Mouse (Mus musculus) gastrocnemius, postnatal 4 days (tissue): Measurements from ENCODE around the gene Cog5. TPM values are rescaled to one million over a fixed set of nuclear protein-coding genes. Genes with fewer than 3 reads are reported as not detected.

Experiments
- DNase-seq, 2 experiments: peaks; one replicate each; pipeline ENCODE4 v3.0.0; 2021 to 2022; ENCODE audit warnings: low spot score in 2 of 2, mixed read lengths in 2 of 2
- total RNA-seq, 2 experiments: library from RNA; stranded (reverse); gene quantifications; 2 replicates each; pipeline ENCODE4 v1.2.3; 2021

Gene Cog5
- total RNA-seq, 2 experiments from 2014 or later = 35.7 to 37.2 TPM

DNA sequence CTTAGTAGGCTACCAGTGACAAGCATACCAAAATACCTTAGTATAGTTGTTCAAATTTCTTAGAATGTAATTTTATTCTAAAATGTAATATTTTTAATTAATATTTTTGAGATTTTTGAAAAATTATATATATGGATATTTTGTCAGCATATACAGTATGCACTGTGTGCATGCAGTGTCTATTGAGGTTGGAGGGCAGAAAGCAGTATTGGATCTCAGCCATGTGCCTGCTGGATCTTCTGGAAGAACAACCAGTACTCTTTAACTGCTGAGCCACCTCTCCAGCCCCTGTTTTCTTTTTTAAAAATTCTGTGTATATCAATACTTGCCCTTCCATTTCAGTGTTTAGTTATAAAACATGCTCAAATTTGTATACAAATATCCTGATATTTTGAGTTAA is 164.4 kb downstream of the Cog5 start:
- DNase-seq = no peak

DNA sequence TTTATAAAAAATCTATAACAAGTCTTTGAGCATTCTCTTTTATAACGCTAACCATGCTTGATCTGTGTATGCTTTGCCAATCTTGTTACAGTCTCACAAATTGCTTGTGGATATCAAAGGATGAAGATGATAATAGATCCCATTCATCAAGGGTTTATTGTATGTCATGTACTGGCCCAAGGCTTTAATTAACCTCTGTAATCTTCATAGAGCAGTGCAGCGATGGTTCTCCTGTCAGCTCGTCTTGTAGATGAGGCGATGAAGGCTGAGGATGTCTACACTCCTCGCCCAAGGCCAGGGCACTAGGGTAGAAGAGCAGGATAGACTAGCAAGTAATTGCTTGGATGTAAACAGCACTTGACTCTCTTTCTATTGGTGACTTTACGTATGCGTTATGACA is 164.9 kb downstream of the Cog5 start:
- no peak for DNase-seq

DNA sequence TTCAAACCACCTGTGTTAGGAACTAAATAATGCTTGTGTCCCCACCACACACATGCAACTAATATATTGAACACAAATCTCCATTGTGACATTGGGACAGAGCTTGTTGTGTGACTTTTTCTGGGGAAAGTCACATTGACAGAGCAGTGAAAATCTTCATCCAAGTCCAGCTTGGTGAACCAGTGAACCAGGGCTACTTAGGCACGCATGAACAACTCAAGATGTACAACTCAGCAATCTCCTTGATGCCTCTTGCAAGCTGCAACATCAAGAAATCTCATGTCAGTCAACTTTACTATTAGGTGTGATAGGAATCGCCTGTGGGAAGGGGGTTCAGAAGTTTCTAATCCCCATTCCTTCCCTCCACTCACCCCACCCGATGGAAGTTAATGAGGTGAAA is 169.0 kb downstream of the Cog5 start:
- DNase-seq = no peak

DNA sequence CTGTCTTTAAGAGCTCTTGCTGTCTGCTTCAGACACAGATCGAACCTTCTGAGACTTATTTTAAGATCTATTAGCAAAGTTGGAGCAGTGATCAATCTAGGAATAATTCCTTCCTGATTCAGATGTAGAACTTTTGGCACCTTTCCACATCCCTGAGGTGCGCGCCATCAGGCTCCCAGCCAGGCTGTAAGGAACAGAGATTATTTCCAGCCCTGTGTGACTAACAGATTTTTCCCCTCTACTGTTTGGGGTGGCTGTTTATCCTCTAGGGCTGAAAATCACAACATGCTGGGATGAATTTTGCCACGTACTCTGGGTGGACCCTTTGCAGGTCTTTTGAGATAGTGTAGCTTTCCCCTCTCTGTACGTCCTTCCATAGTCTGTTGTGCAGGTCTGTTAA is 170.2 kb downstream of the Cog5 start:
- no peak for DNase-seq

DNA sequence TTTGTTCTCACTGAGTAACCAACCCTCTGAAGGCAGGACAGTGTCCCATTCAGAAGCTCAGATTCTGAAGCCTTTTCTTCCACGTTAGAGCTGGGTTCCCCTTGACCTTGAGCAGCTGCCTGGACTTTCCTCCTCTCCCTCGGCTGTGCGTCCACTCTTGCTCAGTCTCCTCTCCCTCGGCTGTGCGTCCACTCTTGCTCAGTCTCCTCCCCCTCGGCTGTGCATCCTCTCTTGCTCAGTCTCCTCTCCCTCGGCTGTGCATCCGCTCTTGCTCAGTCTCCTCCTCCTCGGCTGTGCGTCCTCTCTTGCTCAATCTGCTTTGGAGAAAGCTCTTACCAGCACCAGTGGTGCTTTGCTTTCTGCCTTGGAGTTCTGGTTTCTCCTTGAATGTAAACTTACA is 171.2 kb downstream of the Cog5 start:
- DNase-seq = no peak

DNA sequence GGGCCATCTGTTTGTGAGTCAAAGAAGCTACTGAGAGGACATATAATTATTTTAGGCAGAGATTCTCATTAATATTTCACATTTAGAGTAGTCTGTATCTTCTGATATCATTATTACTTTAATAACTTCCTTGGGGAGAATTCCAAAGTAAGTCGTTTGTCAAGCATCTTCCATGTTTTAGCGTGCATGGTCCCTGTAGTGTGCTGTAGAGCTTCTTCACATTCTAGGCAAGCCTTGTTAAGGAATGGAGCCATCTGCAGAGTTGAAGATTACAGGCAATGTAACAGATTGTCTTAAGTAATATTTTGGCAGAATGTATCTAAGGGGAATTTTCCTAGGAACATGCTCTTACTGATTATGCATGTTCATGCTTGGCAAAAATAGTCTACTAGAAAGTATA is 171.8 kb downstream of the Cog5 start:
- no peak for DNase-seq

DNA sequence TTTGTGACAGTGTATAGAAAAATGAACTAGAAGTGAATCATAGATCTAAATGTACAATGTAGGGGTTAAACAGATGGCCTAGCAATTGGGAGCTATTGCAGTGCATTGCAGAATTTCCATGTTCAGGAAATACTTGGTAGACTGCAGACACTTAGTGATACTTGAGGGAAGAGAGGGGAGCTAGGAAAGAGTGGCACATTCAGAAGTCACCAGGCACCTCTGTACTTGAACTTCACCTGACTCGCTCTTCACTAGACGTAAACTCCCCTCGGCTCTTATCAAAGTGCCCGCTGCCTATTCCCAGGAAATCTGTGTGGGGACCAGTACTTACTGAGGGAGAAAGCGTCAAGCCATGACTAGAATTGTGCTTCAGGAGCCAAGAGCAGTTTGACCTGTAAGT is 180.8 kb downstream of the Cog5 start:
- DNase-seq = no peak

DNA sequence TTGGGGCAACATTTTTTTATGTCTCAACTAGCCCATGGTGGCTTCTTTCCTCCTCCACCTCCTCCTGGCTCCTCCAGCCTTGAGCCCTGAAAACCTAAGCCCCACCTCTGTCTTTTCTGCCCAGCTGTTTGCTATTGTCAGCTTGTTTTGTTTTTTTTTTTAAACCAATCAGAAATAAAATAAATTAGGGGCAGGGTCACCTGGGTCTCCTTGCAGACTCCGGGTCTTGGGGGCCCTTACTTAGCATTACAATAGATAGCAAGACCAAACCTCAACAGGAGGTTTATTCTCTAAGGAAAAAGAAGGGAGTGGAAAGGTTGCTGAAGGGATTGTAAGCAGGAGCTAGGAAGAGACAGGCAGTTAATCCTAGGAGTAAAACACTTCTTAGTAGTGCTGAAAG is 181.5 kb downstream of the Cog5 start:
- no peak for DNase-seq

DNA sequence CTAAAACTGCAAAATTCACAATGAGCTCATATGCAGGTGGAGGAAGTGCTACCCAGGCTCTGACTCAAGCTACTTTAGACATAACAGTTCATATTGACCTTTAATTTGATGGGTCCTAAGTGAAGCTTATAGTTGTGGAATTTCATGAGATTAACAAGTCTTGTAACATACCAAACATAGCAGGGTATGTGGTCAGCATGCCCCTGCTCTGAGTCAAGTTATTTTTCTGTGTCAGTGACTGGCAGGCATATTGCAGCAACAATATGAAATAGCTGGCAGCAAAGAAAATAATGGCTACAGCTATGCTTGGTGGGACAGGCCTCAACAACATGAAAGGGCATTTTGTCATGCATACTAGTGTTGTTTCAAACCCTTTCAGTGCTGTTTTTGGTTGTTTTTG is 183.9 kb downstream of the Cog5 start:
- DNase-seq = no peak

DNA sequence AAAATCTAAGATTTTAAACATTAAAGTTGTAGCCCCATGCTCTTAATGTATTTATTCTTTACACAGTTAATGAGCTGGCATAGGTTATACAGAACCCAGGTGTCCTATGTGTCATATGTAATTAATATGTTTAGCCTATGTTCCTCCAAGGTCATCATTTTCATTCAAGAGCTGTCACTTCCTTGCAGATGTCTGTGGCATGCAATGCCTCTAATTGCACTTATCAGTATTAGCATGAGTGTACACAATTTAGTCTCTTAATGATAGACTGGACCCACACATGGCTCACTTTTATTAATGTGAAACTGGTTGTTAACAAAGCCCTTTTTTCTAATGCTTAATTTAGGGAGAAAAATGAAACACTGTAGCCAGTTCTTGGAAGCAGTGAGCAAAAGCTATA is 184.6 kb downstream of the Cog5 start:
- no peak for DNase-seq

DNA sequence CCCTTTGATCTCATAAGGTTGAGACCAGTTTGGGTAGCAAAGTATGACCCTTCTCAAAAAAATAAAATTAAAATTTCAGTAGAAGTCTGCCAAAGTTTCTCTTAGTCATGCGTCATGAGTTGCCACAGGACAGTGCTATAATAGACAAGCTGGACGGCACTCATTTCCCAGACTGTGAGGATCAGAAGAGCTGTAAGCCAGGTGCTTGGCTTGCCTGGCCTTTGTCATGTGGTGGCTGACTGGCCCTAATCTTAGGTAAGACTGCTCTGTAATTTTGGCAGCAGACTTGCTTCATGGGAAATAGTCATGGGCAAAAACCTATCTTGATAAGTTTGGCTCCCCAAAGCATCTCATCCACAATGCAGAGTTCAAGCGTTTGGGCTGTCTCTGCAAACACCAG is 191.4 kb downstream of the Cog5 start:
- DNase-seq = no peak

DNA sequence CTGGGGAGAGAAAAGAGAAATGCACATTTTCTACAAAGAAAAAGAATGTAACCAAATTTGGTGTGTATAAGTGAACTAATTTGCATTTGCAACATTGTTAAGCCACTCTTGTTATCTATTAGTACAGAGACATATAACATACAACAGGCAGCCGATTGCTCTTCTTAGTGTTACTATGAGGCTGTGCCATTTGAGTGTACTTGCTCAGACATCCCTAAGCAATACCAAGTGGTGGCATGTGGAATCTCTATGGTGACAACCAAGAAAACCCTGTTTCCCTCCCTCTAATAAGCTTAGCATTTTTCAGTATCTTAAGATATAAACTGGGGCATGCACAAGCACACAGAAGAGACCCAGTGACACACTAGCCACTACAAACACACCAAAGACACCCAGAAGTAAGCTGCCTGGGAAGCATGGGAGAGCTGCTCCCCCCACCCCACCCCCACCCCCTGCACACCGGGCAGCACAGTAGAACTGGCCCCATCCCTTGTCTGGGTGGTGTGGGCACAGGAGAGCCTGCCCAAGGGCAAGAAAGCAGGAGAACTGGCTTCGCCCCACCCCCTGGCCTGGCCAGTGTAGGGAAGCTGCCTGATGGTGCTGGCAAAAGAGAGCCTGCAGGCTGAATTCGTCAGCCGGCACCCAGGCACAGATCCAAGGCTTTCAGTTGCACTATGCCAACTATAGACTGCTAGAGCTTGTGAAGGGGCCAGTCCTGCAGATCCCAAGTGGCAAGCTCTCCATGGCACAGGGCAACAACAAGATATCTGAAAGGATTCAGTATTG is 194.2 kb downstream of the Cog5 start:
- peak in 1 of 2 experiments; percentile 50 for DNase-seq

DNA sequence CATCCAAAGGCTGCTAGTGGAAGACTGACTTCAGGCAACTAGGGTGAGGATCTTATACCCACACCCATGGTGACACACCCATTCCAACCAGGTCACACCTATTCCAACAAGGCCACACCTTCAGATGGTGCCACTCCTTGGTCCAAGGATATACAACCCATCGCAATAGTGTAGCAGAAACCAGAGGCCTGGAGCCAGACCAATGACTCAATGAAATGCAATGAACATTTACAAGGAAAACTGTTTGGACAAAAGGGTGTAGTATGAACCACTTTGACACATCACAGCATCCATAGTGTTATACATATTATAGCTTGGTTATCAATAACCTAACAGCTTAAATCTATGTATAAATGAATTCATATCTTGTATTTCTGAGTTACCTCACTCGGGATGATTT is 194.9 kb downstream of the Cog5 start:
- DNase-seq = no peak

DNA sequence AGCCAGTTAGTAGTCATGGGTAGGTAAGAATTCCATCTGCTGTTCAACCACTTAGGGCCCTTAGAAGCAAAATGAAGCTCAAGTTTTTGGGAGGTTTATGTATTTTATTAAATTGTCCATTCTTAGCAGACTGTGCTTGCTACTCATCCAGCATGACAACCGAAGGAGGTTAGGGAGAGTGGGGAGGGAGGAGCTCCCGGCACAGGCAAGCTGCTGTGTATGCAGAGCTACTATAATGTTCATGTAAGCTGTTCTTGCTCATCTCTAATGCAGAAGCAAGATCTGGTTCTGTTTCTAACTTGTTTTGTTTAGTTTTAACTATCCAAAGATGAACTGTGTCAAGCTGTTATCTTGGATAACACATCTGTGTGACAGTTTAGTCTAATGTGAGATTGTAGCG is 199.4 kb downstream of the Cog5 start:
- DNase-seq = no peak

DNA sequence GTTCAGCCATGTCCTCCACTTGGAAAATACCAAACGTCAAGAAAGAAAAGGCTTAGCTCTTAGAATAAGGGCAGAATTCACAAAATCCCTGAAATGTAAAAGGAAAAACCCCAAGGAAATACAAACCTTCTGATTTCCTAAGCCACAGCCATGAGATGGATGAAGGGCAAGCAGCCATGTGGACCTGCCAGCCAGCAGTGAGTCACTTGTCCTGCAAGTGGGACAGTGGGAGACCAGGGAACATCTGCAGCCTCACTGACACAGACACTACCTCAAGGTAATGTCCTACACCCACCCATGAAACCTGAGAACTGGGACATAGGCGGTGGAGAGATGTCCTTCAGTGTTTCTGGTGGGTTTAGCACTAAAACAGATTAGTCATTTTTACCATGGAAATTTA is 200.1 kb downstream of the Cog5 start:
- DNase-seq = no peak

DNA sequence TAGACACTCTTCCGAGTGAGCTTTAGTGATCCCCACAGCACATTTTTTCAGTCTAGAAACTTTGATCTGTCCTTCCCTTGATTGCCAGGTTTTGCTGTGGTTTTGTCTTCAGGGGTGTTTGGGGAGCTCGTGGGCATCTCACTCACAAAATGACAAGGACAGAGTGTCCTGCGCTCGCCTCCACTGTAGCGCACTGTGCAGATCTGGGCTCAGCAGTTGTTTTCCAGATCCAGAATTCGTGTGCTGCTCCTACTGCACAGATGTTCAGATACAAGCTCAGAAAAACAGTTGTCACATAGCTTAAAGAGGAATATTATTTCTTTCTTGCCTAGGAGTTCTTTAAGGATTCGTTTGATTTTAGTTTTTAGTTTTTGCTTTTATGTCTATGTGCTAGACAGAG is 203.1 kb downstream of the Cog5 start:
- DNase-seq = no peak

DNA sequence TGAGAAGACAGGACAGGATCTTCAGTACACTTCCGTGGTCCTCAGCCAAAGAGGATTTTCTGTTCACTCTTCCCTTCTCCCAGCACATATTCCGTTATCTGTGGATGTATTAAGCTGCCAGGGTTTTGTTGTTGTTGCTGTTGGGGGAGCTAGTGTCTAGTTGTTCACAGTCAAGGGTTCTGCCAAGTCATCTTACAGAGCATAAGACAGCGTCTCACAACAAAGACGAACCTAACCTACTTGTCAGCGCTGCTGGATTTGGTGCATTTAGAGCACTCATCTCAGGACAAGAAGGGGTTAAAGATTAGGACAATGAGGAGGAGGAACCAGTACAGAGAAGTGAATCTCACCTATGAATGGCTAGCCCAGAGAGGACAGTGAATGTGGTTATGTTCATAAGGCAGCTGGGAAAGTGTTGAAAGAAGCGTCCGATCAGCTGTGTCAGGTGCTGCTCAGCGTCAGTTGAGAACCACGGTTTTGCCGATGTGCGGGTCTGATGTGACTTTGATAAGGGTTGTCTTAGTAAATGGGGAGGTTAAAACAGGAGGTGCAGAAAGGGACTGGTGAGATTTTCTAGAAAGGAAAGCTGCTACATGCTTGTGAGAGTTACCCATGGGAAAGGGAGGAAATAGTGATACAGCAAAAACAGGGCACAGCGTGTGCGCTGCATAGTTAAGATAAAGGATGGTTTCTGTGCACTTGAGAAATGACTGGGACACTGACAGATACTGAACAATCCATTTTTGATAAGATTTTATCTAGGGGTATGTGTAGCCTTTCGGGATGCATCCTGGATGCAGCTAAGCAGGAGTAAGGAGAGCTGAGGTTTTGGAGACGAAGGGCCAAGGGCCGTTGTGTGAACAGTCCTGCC is 208.2 kb downstream of the Cog5 start:
- DNase-seq = no peak

DNA sequence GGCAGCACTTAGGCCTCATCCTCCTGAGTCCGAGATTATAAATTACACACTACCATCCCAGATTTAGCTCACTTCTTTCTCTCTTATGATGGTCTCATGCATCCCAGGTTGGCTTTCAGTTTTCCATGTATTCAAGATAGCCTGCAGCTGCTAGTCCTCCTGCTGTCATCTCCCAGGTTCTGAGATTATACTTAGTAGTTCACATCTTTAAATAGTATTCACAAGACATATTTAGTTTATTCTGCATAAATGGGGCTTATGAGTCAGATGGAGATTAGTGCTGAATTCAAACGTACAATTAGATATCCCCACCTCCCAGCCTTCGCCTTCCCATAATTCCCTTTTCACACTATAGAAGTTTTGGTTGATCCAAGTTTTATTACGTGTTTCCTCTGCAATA is 222.1 kb downstream of the Cog5 start:
- no peak for DNase-seq

DNA sequence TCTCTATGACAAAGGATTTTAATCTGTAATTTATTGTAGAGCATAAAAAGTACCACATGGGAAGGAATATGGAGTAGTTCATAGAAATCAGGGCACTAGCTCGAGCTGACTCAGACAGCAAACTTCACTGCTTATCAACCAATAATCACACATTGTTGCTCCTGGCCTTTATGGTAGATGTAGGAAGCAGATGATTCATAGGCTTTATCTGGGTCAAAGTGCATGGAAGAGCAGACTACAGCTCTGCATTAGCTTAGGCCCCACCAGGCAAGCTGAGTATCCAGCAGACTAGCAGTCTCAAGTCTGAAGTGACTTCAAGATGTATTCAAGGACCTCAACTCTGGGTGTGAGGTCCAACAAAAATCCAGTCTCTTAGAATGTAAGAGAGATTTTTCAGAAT is 228.1 kb downstream of the Cog5 start:
- DNase-seq = no peak

DNA sequence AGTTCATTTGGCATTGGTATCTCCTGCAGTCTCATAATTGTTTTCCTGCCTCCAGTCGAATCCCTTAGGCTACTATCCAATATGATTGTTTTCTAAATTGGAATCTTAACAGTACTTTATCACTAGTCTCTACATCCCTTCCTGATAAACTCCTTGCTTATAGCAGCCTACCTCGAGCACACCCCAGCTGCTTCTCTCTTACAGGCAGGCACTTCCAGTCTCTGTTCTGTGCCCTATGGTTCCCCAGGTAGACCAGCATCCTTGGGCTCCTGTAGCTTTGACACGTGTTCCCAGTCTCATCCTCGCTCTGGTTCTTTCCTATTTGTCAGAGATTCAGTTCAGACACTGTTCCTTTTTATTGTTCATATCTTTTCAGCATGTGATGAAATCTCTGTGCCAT is 229.7 kb downstream of the Cog5 start:
- DNase-seq = no peak

DNA sequence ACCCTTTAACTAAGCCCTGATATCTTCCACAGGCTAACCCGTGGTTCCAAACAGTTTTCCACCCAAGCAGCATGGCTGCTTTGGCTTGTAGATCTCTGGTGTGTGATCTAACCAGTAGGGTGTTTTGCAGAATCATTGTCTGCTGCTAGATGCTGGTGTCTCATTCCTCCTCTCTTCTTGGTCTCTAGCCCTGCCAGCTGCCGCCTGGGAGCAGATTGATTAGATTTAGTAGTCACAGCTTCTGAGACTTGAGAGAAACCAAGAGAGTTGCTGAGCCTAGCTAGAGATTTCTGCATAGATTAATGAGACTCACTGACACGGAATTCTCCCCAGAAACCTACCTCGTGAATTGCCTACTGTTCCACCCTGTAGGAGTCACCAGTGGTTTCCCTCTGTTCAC is 230.4 kb downstream of the Cog5 start:
- no peak for DNase-seq

DNA sequence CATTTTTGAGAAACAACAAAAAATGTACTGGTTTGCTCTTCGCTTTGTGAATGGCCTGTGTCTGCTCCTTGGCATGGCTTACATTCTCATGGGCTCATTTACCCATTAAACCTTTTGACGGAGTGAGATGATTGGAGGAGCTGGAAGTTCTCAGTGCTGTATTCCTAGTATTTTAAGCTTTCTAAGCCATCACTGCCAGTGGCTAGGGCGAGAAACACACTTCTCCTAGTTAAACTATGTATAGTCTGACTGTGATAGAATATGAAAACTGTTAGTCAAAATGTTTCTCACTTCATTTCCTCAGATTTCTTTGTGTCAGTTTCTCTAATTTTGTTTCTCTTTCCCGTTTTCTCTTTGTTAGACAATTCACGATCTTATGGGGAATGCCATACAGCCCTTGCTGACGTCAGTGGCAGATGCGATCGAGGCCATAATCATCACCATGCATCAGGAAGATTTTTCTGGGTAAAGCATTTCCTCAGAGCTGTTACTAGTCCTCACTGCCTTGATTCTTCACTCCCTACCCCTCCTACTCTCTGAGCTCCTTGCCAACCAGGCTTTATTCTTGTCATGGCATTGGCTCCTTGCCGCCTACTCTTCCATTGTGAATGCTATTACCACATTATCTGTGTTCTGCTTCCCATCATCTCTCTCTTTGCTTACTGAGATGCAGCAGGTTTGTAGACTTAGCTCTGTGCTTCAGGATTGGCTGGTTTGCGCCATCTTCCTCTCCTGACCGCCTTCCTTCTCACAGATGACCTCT is 231.4 kb downstream of the Cog5 start:
- no peak for DNase-seq
